In genomic region chr2:84355281-84355680, GRCm38 (mm10) we compare ENCODE assay signal across 18 mouse cellular contexts.
A peak's percentile ranks its signal among the peaks of the same experiment; 100 is the strongest.
DNase-seq lines count a peak whose midpoint lies in the region; ATAC-seq lines count a peak whose summit lies in the region.
"Had no signal": no experiment of that assay in that cellular context is flagged by ENCODE, and none has a peak within 500 bp of the region (broad histone marks: within the 10 kb centered on the region; RNA-seq: fewer than 3 reads in every experiment).

No protein-coding gene starts in this region.

- DNase-seq in kidney, postnatal 10 days, result peak; percentile 24
- DNase-seq in kidney, postnatal 25 days, result no peak
- no peak for DNase-seq in left cerebral cortex, postnatal 10 days (ENCODE audit: extremely low spot score in 1 of 2, low spot score in 2 of 2)
- no peak for DNase-seq in spleen, postnatal 14 days (ENCODE audit: low spot score in 2 of 2)
- DNase-seq: adrenal gland, adult 8-10 months; adrenal gland, postnatal 25 days; cerebellum, adult 11-12 months; cerebellum, adult 8-10 months; cerebellum, postnatal 10 days; cerebellum, postnatal 36 days; gastrocnemius, postnatal 10 days; gastrocnemius, postnatal 36 days; heart, adult 11 months had no signal

- intact Hi-C loops in left cerebral cortex, postnatal 10 days (cut with DNase I), result no loop called here

- ATAC-seq in common myeloid progenitor, adult 5-6 weeks (replicated peaks; ENCODE audit: low read depth, poor library complexity, severe bottlenecking), result 0 out of 2 replicates have a peak, but pooled peaks have one; percentile 50
- peak; percentile 59 for ATAC-seq in megakaryocyte, adult 5-6 weeks (ENCODE audit: poor library complexity, severe bottlenecking)
- ATAC-seq: activated CD4-positive, CD25-positive, alpha-beta regulatory T cell, adult 4 months; forebrain, embryonic 13.5 days; forebrain, embryonic 16.5 days had no signal
